Mouse (Mus musculus) adrenal gland, adult 8-10 months (tissue): ENCODE results near the gene Tmem88. TPM values are rescaled to one million over a fixed set of nuclear protein-coding genes. Genes with fewer than 3 reads are reported as not detected.

Experiments
- DNase-seq: peaks from one replicate; pipeline ENCODE4 v3.0.0; 2022
- total RNA-seq, 4 experiments: library from RNA; stranded (reverse); gene quantifications; 2 replicates each; pipeline ENCODE4 v1.2.4; 2022

Tmem88 gene
- total RNA-seq, 4 experiments from 2014 or later: 6.3 to 16.0 (median 10.4) TPM

GRCm38 (mm10) chr11:69416509-69416908 lies 18.5 kb upstream of the Tmem88 start:
- no peak for DNase-seq

- DNase-seq: no peak
Measured at GRCm38 (mm10) chr11:69415668-69416451, 17.8 kb upstream of the Tmem88 start.

- DNase-seq: no peak
Measured at GRCm38 (mm10) chr11:69415327-69415667, 17.3 kb upstream of the Tmem88 start.

GRCm38 (mm10) chr11:69414421-69415326 lies 16.6 kb upstream of the Tmem88 start:
- no peak for DNase-seq

- DNase-seq: no peak
Measured at GRCm38 (mm10) chr11:69413221-69414181, 15.5 kb upstream of the Tmem88 start, which contains the start of gene Kdm6b. Kdm6b (minus strand) TSS chr11:69413675.

- no peak for DNase-seq
Measured at GRCm38 (mm10) chr11:69412548-69412947, 14.5 kb upstream of the Tmem88 start.

- DNase-seq: no peak
Measured at GRCm38 (mm10) chr11:69411538-69412203, 13.6 kb upstream of the Tmem88 start.

- peak; percentile 93 for DNase-seq
Measured at GRCm38 (mm10) chr11:69411073-69411535, 13.1 kb upstream of the Tmem88 start.

- no peak for DNase-seq
Measured at GRCm38 (mm10) chr11:69410310-69411072, 12.5 kb upstream of the Tmem88 start.

GRCm38 (mm10) chr11:69410045-69410309 lies 11.9 kb upstream of the Tmem88 start:
- DNase-seq: no peak

GRCm38 (mm10) chr11:69409378-69410044 lies 11.5 kb upstream of the Tmem88 start:
- DNase-seq: no peak

GRCm38 (mm10) chr11:69408541-69409377 lies 10.7 kb upstream of the Tmem88 start:
- peak; percentile 87 for DNase-seq

GRCm38 (mm10) chr11:69407724-69408004 lies 9.6 kb upstream of the Tmem88 start:
- no peak for DNase-seq

- no peak for DNase-seq
Measured at GRCm38 (mm10) chr11:69406867-69407723, 9.1 kb upstream of the Tmem88 start.

- no peak for DNase-seq
Measured at GRCm38 (mm10) chr11:69406282-69406681, 8.2 kb upstream of the Tmem88 start.

- DNase-seq: no peak
Measured at GRCm38 (mm10) chr11:69405397-69406200, 7.6 kb upstream of the Tmem88 start.

GRCm38 (mm10) chr11:69404595-69405396 lies 6.8 kb upstream of the Tmem88 start:
- no peak for DNase-seq
